Mouse (Mus musculus): ENCODE measurements around the gene Ccdc167. TPM values are rescaled to one million over a fixed set of nuclear protein-coding genes. Genes with fewer than 3 reads are reported as not detected.

The Ccdc167 gene
- total and polyA plus RNA-seq, 2 experiments from 2014 or later = 7.4 to 7.7 TPM

- 92% methylated on average over 6 of the region's 6 CpGs for WGBS
- no peak for DNase-seq
Observed at GRCm38 (mm10) chr17:29662145-29662544, 54.7 kb downstream of the Ccdc167 start.

GRCm38 (mm10) chr17:29660762-29661391 is 56.0 kb downstream of the Ccdc167 start:
- Histone ChIP-seq H3K27ac (ENCODE audit: low read depth, low read length) (peak overlapping the region; percentile 90), H3K9ac (peak overlapping the region; percentile 93), H3K27me3 (ENCODE audit: insufficient read depth, low read length) (no peaks in the 10 kb centered on the region), H3K4me2 (ENCODE audit: low read depth) (peak overlapping the region; percentile 90), H3K4me1 (ENCODE audit: insufficient read depth) (no peaks in the 10 kb centered on the region), H3K4me3 (ENCODE audit: low read depth, low read length) (peak overlapping the region; percentile 82), H3K36me3 (ENCODE audit: insufficient read depth) (peaks cover 12% of the 10 kb centered on the region), H3K9me3 (ENCODE audit: low read length) (no peaks in the 10 kb centered on the region)
- 0 out of 2 replicates have a peak, but pooled peaks have one; percentile 7 for TF ChIP-seq CTCF (IDR thresholded peaks at IDR 0.05; ENCODE audit: low read depth)
- WGBS = 1% methylated on average over 38 of the region's 41 CpGs
- ATAC-seq (peak; percentile 69), DNase-seq (peak; percentile 44)

More at GRCm38 (mm10) chr17:29662145-29662544, 54.7 kb downstream of the Ccdc167 start:
- ATAC-seq = no peak
- no peaks in the 10 kb centered on the region for H3K9me3 ChIP-seq (ENCODE audit: low read length)
- no peak overlapping the region for H3K9ac ChIP-seq
- no peaks in the 10 kb centered on the region for H3K4me1 ChIP-seq (ENCODE audit: insufficient read depth)
- no peak overlapping the region for H3K27ac ChIP-seq (ENCODE audit: low read depth, low read length)
- no peaks in the 10 kb centered on the region for H3K27me3 ChIP-seq (ENCODE audit: insufficient read depth, low read length)
- H3K4me3 ChIP-seq (ENCODE audit: low read depth, low read length) = no peak overlapping the region
- H3K36me3 ChIP-seq (ENCODE audit: insufficient read depth) = peaks cover 12% of the 10 kb centered on the region
- H3K4me2 ChIP-seq (ENCODE audit: low read depth) = no peak overlapping the region
- TF ChIP-seq CTCF (IDR thresholded peaks at IDR 0.05; ENCODE audit: low read depth) = no peak

- H3K4me3 ChIP-seq (ENCODE audit: low read depth, low read length) = peak within 1 kb of the TSS; percentile 82
- no peaks in the 10 kb centered on the region for H3K9me3 ChIP-seq (ENCODE audit: low read length)
- peak within 1 kb of the TSS; percentile 93 for H3K9ac ChIP-seq
- ATAC-seq = peak; percentile 97
- H3K4me1 ChIP-seq (ENCODE audit: insufficient read depth) = no peaks in the 10 kb centered on the region
- TF ChIP-seq CTCF (IDR thresholded peaks at IDR 0.05; ENCODE audit: low read depth) = no peak
- peak; percentile 95 for DNase-seq
- 4% methylated on average over 41 of the region's 41 CpGs for WGBS
- H3K36me3 ChIP-seq (ENCODE audit: insufficient read depth) = peaks cover 12% of the 10 kb centered on the region
- no peaks in the 10 kb centered on the region for H3K27me3 ChIP-seq (ENCODE audit: insufficient read depth, low read length)
- H3K27ac ChIP-seq (ENCODE audit: low read depth, low read length) = peak within 1 kb of the TSS; percentile 90
- peak within 1 kb of the TSS; percentile 90 for H3K4me2 ChIP-seq (ENCODE audit: low read depth)
Observed at GRCm38 (mm10) chr17:29660076-29660761, 56.6 kb downstream of the Ccdc167 start, which contains the start of gene Cmtr1. Cmtr1 (plus strand) TSS chr17:29660595.

- no peak for ATAC-seq
- 92% methylated on average over 2 of the region's 2 CpGs for WGBS
Observed at GRCm38 (mm10) chr17:29658249-29658648, 58.6 kb downstream of the Ccdc167 start.

GRCm38 (mm10) chr17:29642219-29642618 is 74.6 kb downstream of the Ccdc167 start:
- Histone ChIP-seq H3K4me3 (ENCODE audit: low read depth, low read length) (no peak overlapping the region), H3K9ac (no peak overlapping the region), H3K9me3 (ENCODE audit: low read length) (no peaks in the 10 kb centered on the region), H3K36me3 (ENCODE audit: insufficient read depth) (peaks cover 44% of the 10 kb centered on the region), H3K27ac (ENCODE audit: low read depth, low read length) (no peak overlapping the region), H3K27me3 (ENCODE audit: insufficient read depth, low read length) (no peaks in the 10 kb centered on the region), H3K4me2 (ENCODE audit: low read depth) (no peak overlapping the region), H3K4me1 (ENCODE audit: insufficient read depth) (no peaks in the 10 kb centered on the region)
- 86% methylated on average over 3 of the region's 3 CpGs for WGBS
- no peak for ATAC-seq
- DNase-seq = no peak
- no peak for TF ChIP-seq CTCF (IDR thresholded peaks at IDR 0.05; ENCODE audit: low read depth)

More at GRCm38 (mm10) chr17:29658249-29658648, 58.6 kb downstream of the Ccdc167 start:
- H3K27ac ChIP-seq (ENCODE audit: low read depth, low read length) = no peak overlapping the region
- H3K27me3 ChIP-seq (ENCODE audit: insufficient read depth, low read length) = no peaks in the 10 kb centered on the region
- DNase-seq = no peak
- peaks cover 5% of the 10 kb centered on the region; the same call in 1 of the 2 replicates for H3K36me3 ChIP-seq (ENCODE audit: insufficient read depth)
- H3K4me2 ChIP-seq (ENCODE audit: low read depth) = no peak overlapping the region
- no peaks in the 10 kb centered on the region for H3K9me3 ChIP-seq (ENCODE audit: low read length)
- H3K4me1 ChIP-seq (ENCODE audit: insufficient read depth) = no peaks in the 10 kb centered on the region
- TF ChIP-seq CTCF (IDR thresholded peaks at IDR 0.05; ENCODE audit: low read depth) = no peak
- H3K4me3 ChIP-seq (ENCODE audit: low read depth, low read length) = no peak overlapping the region
- no peak overlapping the region for H3K9ac ChIP-seq

GRCm38 (mm10) chr17:29640971-29641370 is 75.9 kb downstream of the Ccdc167 start:
- H3K9me3 ChIP-seq (ENCODE audit: low read length) = no peaks in the 10 kb centered on the region
- ATAC-seq = no peak
- no peak overlapping the region for H3K4me2 ChIP-seq (ENCODE audit: low read depth)
- H3K36me3 ChIP-seq (ENCODE audit: insufficient read depth) = peaks cover 52% of the 10 kb centered on the region
- no peak for DNase-seq
- WGBS = 96% methylated on average over 11 of the region's 11 CpGs
- no peaks in the 10 kb centered on the region for H3K4me1 ChIP-seq (ENCODE audit: insufficient read depth)
- no peak overlapping the region for H3K9ac ChIP-seq
- TF ChIP-seq CTCF (IDR thresholded peaks at IDR 0.05; ENCODE audit: low read depth) = no peak
- H3K4me3 ChIP-seq (ENCODE audit: low read depth, low read length) = no peak overlapping the region
- H3K27ac ChIP-seq (ENCODE audit: low read depth, low read length) = no peak overlapping the region
- H3K27me3 ChIP-seq (ENCODE audit: insufficient read depth, low read length) = no peaks in the 10 kb centered on the region

- H3K36me3 ChIP-seq (ENCODE audit: insufficient read depth) = peaks cover 80% of the 10 kb centered on the region
- H3K4me2 ChIP-seq (ENCODE audit: low read depth) = no peak overlapping the region
- H3K9ac ChIP-seq = no peak overlapping the region
- no peaks in the 10 kb centered on the region for H3K27me3 ChIP-seq (ENCODE audit: insufficient read depth, low read length)
- DNase-seq (no peak), ATAC-seq (no peak)
- H3K4me1 ChIP-seq (ENCODE audit: insufficient read depth) = no peaks in the 10 kb centered on the region
- H3K4me3 ChIP-seq (ENCODE audit: low read depth, low read length) = no peak overlapping the region
- H3K27ac ChIP-seq (ENCODE audit: low read depth, low read length) = no peak overlapping the region
- no peak for TF ChIP-seq CTCF (IDR thresholded peaks at IDR 0.05; ENCODE audit: low read depth)
- 87% methylated on average over 8 of the region's 8 CpGs for WGBS
- no peaks in the 10 kb centered on the region for H3K9me3 ChIP-seq (ENCODE audit: low read length)
Observed at GRCm38 (mm10) chr17:29637895-29638294, 78.9 kb downstream of the Ccdc167 start.

Data from forebrain, postnatal 0 days (tissue).